Mouse (Mus musculus): ENCODE results near the gene Dock6. TPM values are rescaled to one million over a fixed set of nuclear protein-coding genes. Genes with fewer than 3 reads are reported as not detected.
A peak's percentile ranks its signal among the peaks of the same experiment; 100 is the strongest.
"Not testable (repeated sequence)": the region's sequence is repeated elsewhere in the genome, so short reads cannot be mapped to it uniquely, and the experiment has no call there.

Dock6 gene
- polyA plus RNA-seq, 1 experiment from 2014 or later: 35.8 TPM

GRCm38 (mm10) chr9:21794344-21794834, 58.0 kb downstream of the Dock6 start:
- Histone ChIP-seq H3K27ac (ENCODE audit: low read length) (no peak overlapping the region), H3K9ac (replicated peaks; ENCODE audit: low read depth) (no peak overlapping the region), H3K4me2 (replicated peaks; ENCODE audit: low read depth, low read length) (no peak overlapping the region), H3K9me3 (ENCODE audit: low read length) (no peaks in the 10 kb centered on the region), H3K4me1 (ENCODE audit: insufficient read depth, low read depth, low read length) (peaks cover 34% of the 10 kb centered on the region), H3K36me3 (ENCODE audit: insufficient read depth, low read length) (peaks cover 23% of the 10 kb centered on the region; the same call in 1 of the 2 replicates), H3K4me3 (ENCODE audit: low read depth, low read length) (no peak overlapping the region), H3K27me3 (replicated peaks; ENCODE audit: insufficient read depth, low read length) (no peaks in the 10 kb centered on the region)
- WGBS: 91% methylated on average over 17 of the region's 18 CpGs
- ATAC-seq (no peak), DNase-seq (ENCODE audit: low spot score) (no peak)
- TF ChIP-seq CTCF (IDR thresholded peaks at IDR 0.05) (no peak), EP300 (IDR thresholded peaks at IDR 0.05) (no peak)

GRCm38 (mm10) chr9:21793507-21793906, 58.9 kb downstream of the Dock6 start:
- Histone ChIP-seq H3K4me1 (ENCODE audit: insufficient read depth, low read depth, low read length) (peaks cover 34% of the 10 kb centered on the region), H3K36me3 (ENCODE audit: insufficient read depth, low read length) (peaks cover 23% of the 10 kb centered on the region; the same call in 1 of the 2 replicates)
- not testable (repeated sequence) for ATAC-seq; H3K4me2 ChIP-seq (replicated peaks; ENCODE audit: low read depth, low read length); DNase-seq (ENCODE audit: low spot score); H3K27me3 ChIP-seq (replicated peaks; ENCODE audit: insufficient read depth, low read length); H3K9me3 ChIP-seq (ENCODE audit: low read length); H3K9ac ChIP-seq (replicated peaks; ENCODE audit: low read depth); H3K4me3 ChIP-seq (ENCODE audit: low read depth, low read length); H3K27ac ChIP-seq (ENCODE audit: low read length)
- 96% methylated on average over 6 of the region's 6 CpGs for WGBS

- peak; percentile 76 for DNase-seq (ENCODE audit: low spot score)
- Histone ChIP-seq H3K9ac (replicated peaks; ENCODE audit: low read depth) (no peak overlapping the region; the same call in 1 of the 2 replicates), H3K9me3 (ENCODE audit: low read length) (no peaks in the 10 kb centered on the region), H3K27ac (ENCODE audit: low read length) (peak overlapping the region; percentile 81), H3K4me3 (ENCODE audit: low read depth, low read length) (no peak overlapping the region), H3K27me3 (replicated peaks; ENCODE audit: insufficient read depth, low read length) (no peaks in the 10 kb centered on the region), H3K4me1 (ENCODE audit: insufficient read depth, low read depth, low read length) (peaks cover 34% of the 10 kb centered on the region), H3K4me2 (replicated peaks; ENCODE audit: low read depth, low read length) (peak overlapping the region; percentile 46), H3K36me3 (ENCODE audit: insufficient read depth, low read length) (peaks cover 23% of the 10 kb centered on the region; the same call in 1 of the 2 replicates)
- TF ChIP-seq EP300 (IDR thresholded peaks at IDR 0.05): no peak; the same call in 1 of the 2 replicates
- 17% methylated on average over 8 of the region's 8 CpGs for WGBS
- peak; percentile 36 for ATAC-seq
Observed at GRCm38 (mm10) chr9:21792644-21793043, 59.8 kb downstream of the Dock6 start.

GRCm38 (mm10) chr9:21791861-21792260, 60.6 kb downstream of the Dock6 start:
- peaks cover 28% of the 10 kb centered on the region for H3K4me1 ChIP-seq (ENCODE audit: insufficient read depth, low read depth, low read length)
- peaks cover 23% of the 10 kb centered on the region; the same call in 1 of the 2 replicates for H3K36me3 ChIP-seq (ENCODE audit: insufficient read depth, low read length)
- H3K9ac ChIP-seq (replicated peaks; ENCODE audit: low read depth): 0 out of 2 replicates have a peak overlapping the region, but pooled peaks have one; percentile 8

GRCm38 (mm10) chr9:21788234-21788633, 64.2 kb downstream of the Dock6 start:
- peak overlapping the region; percentile 91 for H3K27ac ChIP-seq (ENCODE audit: low read length)
- no peak for DNase-seq (ENCODE audit: low spot score)
- H3K9ac ChIP-seq (replicated peaks; ENCODE audit: low read depth): no peak overlapping the region
- peaks cover 21% of the 10 kb centered on the region; the same call in 1 of the 2 replicates for H3K4me1 ChIP-seq (ENCODE audit: insufficient read depth, low read depth, low read length)
- H3K4me2 ChIP-seq (replicated peaks; ENCODE audit: low read depth, low read length): no peak overlapping the region
- peaks cover 10% of the 10 kb centered on the region; the same call in 1 of the 2 replicates for H3K36me3 ChIP-seq (ENCODE audit: insufficient read depth, low read length)
- WGBS: 48% methylated on average over 9 of the region's 9 CpGs
- H3K9me3 ChIP-seq (ENCODE audit: low read length): no peaks in the 10 kb centered on the region
- H3K27me3 ChIP-seq (replicated peaks; ENCODE audit: insufficient read depth, low read length): no peaks in the 10 kb centered on the region
- ATAC-seq: no peak
- no peak overlapping the region for H3K4me3 ChIP-seq (ENCODE audit: low read depth, low read length)
- no peak for TF ChIP-seq EP300 (IDR thresholded peaks at IDR 0.05)
- no peak for TF ChIP-seq CTCF (IDR thresholded peaks at IDR 0.05)

More at GRCm38 (mm10) chr9:21791861-21792260, 60.6 kb downstream of the Dock6 start:
- no peaks in the 10 kb centered on the region for H3K27me3 ChIP-seq (replicated peaks; ENCODE audit: insufficient read depth, low read length)
- H3K4me2 ChIP-seq (replicated peaks; ENCODE audit: low read depth, low read length): peak overlapping the region; percentile 46
- H3K27ac ChIP-seq (ENCODE audit: low read length): peak overlapping the region; percentile 81
- WGBS: 18% methylated on average over 8 of the region's 8 CpGs
- DNase-seq (ENCODE audit: low spot score) (peak; percentile 95), ATAC-seq (peak; percentile 93)
- H3K4me3 ChIP-seq (ENCODE audit: low read depth, low read length): no peak overlapping the region
- H3K9me3 ChIP-seq (ENCODE audit: low read length): no peaks in the 10 kb centered on the region
- TF ChIP-seq EP300 (IDR thresholded peaks at IDR 0.05) (peak; percentile 96), CTCF (IDR thresholded peaks at IDR 0.05) (peak; percentile 6; the same call in 1 of the 2 replicates)

- H3K9me3 ChIP-seq (ENCODE audit: low read length): no peaks in the 10 kb centered on the region
- H3K27me3 ChIP-seq (replicated peaks; ENCODE audit: insufficient read depth, low read length): no peaks in the 10 kb centered on the region
- peaks cover 15% of the 10 kb centered on the region; the same call in 1 of the 2 replicates for H3K4me1 ChIP-seq (ENCODE audit: insufficient read depth, low read depth, low read length)
- TF ChIP-seq EP300 (IDR thresholded peaks at IDR 0.05) (no peak), CTCF (IDR thresholded peaks at IDR 0.05) (no peak)
- no peak overlapping the region for H3K4me2 ChIP-seq (replicated peaks; ENCODE audit: low read depth, low read length)
- DNase-seq (ENCODE audit: low spot score) (no peak), ATAC-seq (no peak)
- H3K4me3 ChIP-seq (ENCODE audit: low read depth, low read length): no peak overlapping the region
- H3K27ac ChIP-seq (ENCODE audit: low read length): peak overlapping the region; percentile 91
- H3K36me3 ChIP-seq (ENCODE audit: insufficient read depth, low read length): peaks cover 7% of the 10 kb centered on the region; the same call in 1 of the 2 replicates
- WGBS: 56% methylated on average over 5 of the region's 5 CpGs
- no peak overlapping the region for H3K9ac ChIP-seq (replicated peaks; ENCODE audit: low read depth)
Observed at GRCm38 (mm10) chr9:21787654-21788053, 64.8 kb downstream of the Dock6 start.
